Mouse (Mus musculus): ENCODE data around the gene Klkb1. TPM values are rescaled to one million over a fixed set of nuclear protein-coding genes. Genes with fewer than 3 reads are reported as not detected.

The Klkb1 gene
- total RNA-seq, 2 experiments from 2014 or later, result not detected

DNA sequence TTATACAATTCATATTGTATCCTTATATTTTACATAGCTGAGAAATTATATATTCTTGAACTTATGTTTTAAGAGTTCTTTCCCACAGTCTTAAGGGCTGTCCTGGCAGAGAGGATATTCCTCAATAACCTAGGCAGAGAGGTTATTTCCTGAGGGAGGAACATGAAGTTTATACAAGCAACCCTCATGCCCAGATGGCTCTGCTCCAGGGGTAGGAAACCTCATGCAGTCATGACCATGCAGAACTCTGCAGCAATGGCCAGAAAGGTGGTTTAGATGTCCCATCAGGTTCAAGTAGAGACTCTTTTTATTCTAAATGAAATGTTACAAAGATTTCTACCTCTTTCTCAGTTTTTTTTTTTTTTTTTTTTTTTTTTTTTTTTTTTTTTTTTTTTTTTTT lies 25.6 kb downstream of the Klkb1 start:
- ATAC-seq (replicated peaks; ENCODE audit: poor library complexity), result no peak

- ATAC-seq (replicated peaks; ENCODE audit: poor library complexity), result no peak
Observed at GRCm38 (mm10) chr8:45268485-45268884, 26.2 kb downstream of the Klkb1 start.

GRCm38 (mm10) chr8:45267611-45268391 lies 26.9 kb downstream of the Klkb1 start:
- no peak for ATAC-seq (replicated peaks; ENCODE audit: poor library complexity)

- ATAC-seq (replicated peaks; ENCODE audit: poor library complexity), result no peak
Observed at GRCm38 (mm10) chr8:45266993-45267392, 27.7 kb downstream of the Klkb1 start.

- ATAC-seq (replicated peaks; ENCODE audit: poor library complexity), result no peak
Observed at GRCm38 (mm10) chr8:45264918-45265317, 29.7 kb downstream of the Klkb1 start.

DNA sequence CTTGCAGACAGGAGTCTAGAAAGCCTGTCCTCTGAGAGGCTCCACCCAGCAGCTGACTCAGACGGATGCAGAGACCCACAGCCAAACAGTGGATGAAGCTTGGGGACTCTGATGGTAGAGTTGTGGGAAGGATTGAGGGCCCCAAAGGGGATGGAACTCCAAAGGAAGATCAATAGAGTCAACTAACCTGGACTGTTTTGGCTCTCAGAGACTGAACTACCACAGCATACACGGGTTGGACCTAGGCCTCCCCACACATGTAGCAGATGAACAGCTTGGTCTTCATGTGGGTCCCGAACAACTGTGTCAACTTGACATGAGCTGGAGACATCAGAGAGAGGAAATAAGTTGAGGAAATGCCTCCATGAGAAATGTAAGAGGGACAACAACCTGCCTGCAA lies 31.8 kb downstream of the Klkb1 start:
- ATAC-seq (replicated peaks; ENCODE audit: poor library complexity), result no peak

DNA sequence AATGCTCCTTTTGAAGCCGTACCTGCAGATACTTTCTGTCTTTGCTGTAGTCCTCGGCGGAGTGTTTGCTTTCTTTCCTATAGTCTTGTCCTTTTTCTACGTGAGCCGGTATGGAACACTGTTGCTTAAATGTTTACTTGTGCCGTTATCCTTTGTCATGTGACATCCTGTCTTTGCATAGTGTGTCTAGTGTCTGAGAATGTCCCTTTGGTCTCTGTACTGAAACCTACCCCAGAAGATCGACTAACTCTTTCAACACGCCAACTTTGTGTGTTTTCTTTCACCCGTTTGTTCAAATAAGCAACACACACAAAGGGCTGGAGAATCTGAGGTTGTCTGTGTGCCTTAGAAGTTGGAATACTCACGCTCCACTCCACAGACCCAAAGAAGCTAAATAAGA lies 32.7 kb downstream of the Klkb1 start, which contains the start of gene F11:
TSS of gene F11 (minus strand) at position 112 of the 400 bp plus-strand sequence.
- ATAC-seq (replicated peaks; ENCODE audit: poor library complexity), result no peak

GRCm38 (mm10) chr8:45258421-45258820 lies 36.2 kb downstream of the Klkb1 start:
- ATAC-seq (replicated peaks; ENCODE audit: poor library complexity), result no peak

GRCm38 (mm10) chr8:45255040-45255439 lies 39.6 kb downstream of the Klkb1 start:
- no peak for ATAC-seq (replicated peaks; ENCODE audit: poor library complexity)

GRCm38 (mm10) chr8:45254194-45254842 lies 40.3 kb downstream of the Klkb1 start:
- no peak for ATAC-seq (replicated peaks; ENCODE audit: poor library complexity)

- ATAC-seq (replicated peaks; ENCODE audit: poor library complexity), result no peak
Observed at GRCm38 (mm10) chr8:45253586-45253985, 41.1 kb downstream of the Klkb1 start.

GRCm38 (mm10) chr8:45253111-45253510 lies 41.5 kb downstream of the Klkb1 start:
- no peak for ATAC-seq (replicated peaks; ENCODE audit: poor library complexity)

- ATAC-seq (replicated peaks; ENCODE audit: poor library complexity), result no peak
Observed at GRCm38 (mm10) chr8:45246307-45246706, 48.4 kb downstream of the Klkb1 start.

- no peak for ATAC-seq (replicated peaks; ENCODE audit: poor library complexity)
Observed at GRCm38 (mm10) chr8:45239363-45239762, 55.3 kb downstream of the Klkb1 start.

DNA sequence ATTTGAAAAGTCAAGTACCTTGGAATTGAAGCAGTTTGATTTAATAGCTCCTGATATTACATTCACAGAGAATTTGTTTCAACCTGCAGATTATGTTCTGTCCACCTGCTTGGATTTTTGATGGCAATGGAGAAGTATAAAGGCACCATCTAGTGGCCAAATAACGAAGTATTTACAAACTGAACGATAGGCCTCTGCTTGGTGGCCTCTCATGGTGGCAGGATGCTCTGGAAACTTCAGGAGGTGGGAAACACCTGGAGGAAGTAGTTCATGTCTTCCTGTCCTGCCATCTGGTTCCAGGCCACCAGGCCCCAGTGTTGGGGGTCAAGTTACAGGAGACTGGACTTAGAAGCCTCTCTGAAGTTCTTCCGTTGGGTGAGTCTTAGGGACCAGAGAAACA lies 56.4 kb downstream of the Klkb1 start:
- peak; percentile 52; the same call in 1 of the 2 replicates for ATAC-seq (replicated peaks; ENCODE audit: poor library complexity)

- ATAC-seq (replicated peaks; ENCODE audit: poor library complexity), result peak; percentile 61; the same call in 1 of the 2 replicates
Observed at GRCm38 (mm10) chr8:45236164-45236912, 58.3 kb downstream of the Klkb1 start.

DNA sequence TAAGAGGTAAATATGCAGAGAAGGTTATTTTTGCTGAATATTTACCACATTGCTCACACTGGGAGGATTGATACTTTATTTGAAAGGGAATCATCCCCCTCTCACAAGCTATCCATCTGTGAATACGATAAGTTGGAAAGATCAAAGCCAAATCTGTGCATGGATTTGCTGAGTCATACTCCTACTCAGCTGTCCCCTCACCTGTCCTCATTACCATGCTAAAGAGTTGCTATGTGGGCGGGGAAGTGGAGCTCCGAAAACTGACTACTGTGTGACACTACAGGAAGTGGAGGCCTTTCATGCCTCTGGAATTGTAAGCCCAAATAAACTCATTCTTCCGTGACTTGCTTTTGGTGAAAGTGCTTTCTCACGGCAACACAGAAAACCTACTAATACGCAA lies 59.4 kb downstream of the Klkb1 start:
- ATAC-seq (replicated peaks; ENCODE audit: poor library complexity), result no peak

DNA sequence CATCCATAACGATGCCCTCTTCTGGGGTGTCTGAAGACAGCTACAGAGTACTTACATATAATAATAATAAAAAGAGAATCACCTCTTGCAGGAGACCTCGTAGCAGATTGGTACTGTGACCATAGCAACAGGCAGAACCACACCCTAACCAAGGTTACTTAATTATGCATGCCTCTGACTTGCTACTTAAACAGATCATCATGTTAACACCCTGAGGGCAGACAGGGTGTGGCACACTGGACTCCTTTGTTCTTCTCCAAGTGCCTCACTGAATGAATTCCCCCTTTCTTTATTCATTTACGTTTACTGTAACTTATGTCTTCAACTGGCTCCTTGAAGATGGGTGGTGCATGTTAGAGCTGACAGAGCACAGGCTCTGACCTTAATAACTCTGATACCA lies 61.4 kb downstream of the Klkb1 start:
- ATAC-seq (replicated peaks; ENCODE audit: poor library complexity), result no peak
